In genomic region chr13:73777578-73777977, GRCm38 (mm10) we compare ENCODE assay signal across 24 mouse cellular contexts.
"Had no signal": no experiment of that assay in that cellular context is flagged by ENCODE, and none has a peak within 500 bp of the region (broad histone marks: within the 10 kb centered on the region; RNA-seq: fewer than 3 reads in every experiment).

No protein-coding gene starts in this region.

- H3K4me2 ChIP-seq: heart, embryonic 11.5 days; hindbrain, embryonic 13.5 days; hindbrain, embryonic 15.5 days; kidney, embryonic 15.5 days; limb, embryonic 13.5 days; limb, embryonic 15.5 days had no signal

- H3K36me3 ChIP-seq: hindbrain, embryonic 13.5 days; hindbrain, embryonic 15.5 days; limb, embryonic 15.5 days had no signal

- DNase-seq: gastrocnemius, adult 2 months; gastrocnemius, postnatal 14 days; gastrocnemius, postnatal 36 days; heart, adult 11 months; heart, adult 2 months; heart, postnatal 14 days; heart, postnatal 36 days; kidney, adult 11 months; kidney, adult 2 months; kidney, adult 9 months; kidney, postnatal 14 days; kidney, postnatal 36 days; layer of hippocampus, adult 9-11 months; layer of hippocampus, postnatal 36 days; left cerebral cortex, postnatal 4 days had no signal

- H3K4me3 ChIP-seq: gastrocnemius, adult 2 months; heart, adult 2 months; hindbrain, embryonic 13.5 days; hindbrain, embryonic 15.5 days; kidney, embryonic 15.5 days; limb, embryonic 13.5 days; limb, embryonic 15.5 days had no signal

- H3K9ac ChIP-seq: hindbrain, embryonic 13.5 days; hindbrain, embryonic 15.5 days; kidney, embryonic 15.5 days; limb, embryonic 13.5 days; limb, embryonic 15.5 days had no signal

- H3K27ac ChIP-seq: gastrocnemius, adult 2 months; heart, adult 2 months; hindbrain, embryonic 13.5 days; hindbrain, embryonic 15.5 days; hindbrain, postnatal 0 days; kidney, embryonic 15.5 days; kidney, postnatal 0 days; limb, embryonic 13.5 days; limb, embryonic 15.5 days had no signal

- ATAC-seq: hindbrain, postnatal 0 days; intestine, embryonic 16.5 days had no signal

- H3K27me3 ChIP-seq: hindbrain, embryonic 13.5 days; hindbrain, embryonic 15.5 days; kidney, embryonic 15.5 days; limb, embryonic 13.5 days; limb, embryonic 15.5 days had no signal

- H3K9me3 ChIP-seq: hindbrain, embryonic 13.5 days; hindbrain, embryonic 15.5 days; kidney, embryonic 15.5 days; limb, embryonic 13.5 days; limb, embryonic 15.5 days had no signal
